Mouse (Mus musculus) neural tube, embryonic 10.5 days (tissue): ENCODE measurements around the gene Irf1.
"Not testable (repeated sequence)": the region's sequence is repeated elsewhere in the genome, so short reads cannot be mapped to it uniquely, and the experiment has no call there.

Experiments
- DNase-seq: peaks from one replicate; pipeline ENCODE4 v3.0.0-alpha.2; 2017; ENCODE audit warnings: low spot score; ENCODE audit errors: extremely low spot score

The Irf1 gene

GRCm38 (mm10) chr11:53769760-53770124 is at the start of gene Irf1:
TSS of gene Irf1 (plus strand) at chr11:53770014.
- DNase-seq, result peak; percentile 90

DNA sequence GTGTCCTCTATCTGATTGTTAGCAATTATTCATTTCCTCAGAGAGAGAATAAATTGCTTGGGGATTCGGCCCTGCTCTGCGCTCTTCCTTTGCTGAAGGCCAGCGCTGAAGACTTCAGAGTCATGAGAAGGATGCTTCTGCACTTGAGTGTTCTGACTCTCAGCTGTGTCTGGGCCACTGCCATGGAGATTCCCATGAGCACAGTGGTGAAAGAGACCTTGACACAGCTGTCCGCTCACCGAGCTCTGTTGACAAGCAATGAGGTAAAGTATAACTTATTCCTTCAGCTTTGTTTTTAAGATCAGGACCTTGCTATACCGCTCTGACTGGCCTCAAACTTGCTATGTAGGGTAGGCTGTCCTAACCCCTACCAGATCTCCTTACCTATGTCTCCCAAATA is 49.1 kb upstream of the Irf1 start, which contains the start of gene Il5:
Il5 (plus strand) TSS at position 80 of the 400 bp plus-strand sequence.
- DNase-seq, result no peak

GRCm38 (mm10) chr11:53731457-53731856 is 38.4 kb upstream of the Irf1 start:
- no peak for DNase-seq

DNA sequence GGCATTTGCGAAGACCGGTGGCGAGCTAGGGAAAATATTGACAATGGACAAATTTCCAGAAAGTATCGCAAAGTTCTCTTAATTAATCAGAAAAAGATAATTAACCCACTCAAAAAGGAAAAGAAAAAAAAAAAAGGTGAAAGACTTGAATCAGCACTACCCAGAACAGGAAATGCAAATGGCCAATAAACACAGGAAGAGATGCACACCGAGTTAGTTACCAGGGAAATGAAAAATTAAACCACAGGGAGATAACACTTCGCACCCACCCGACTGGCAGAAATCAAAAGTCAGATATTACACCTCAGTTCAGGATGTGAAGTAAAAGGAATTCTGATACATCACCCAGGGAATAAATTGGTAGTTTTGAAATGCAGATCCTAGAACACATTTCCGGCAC is 37.6 kb upstream of the Irf1 start:
- DNase-seq, result no peak

DNA sequence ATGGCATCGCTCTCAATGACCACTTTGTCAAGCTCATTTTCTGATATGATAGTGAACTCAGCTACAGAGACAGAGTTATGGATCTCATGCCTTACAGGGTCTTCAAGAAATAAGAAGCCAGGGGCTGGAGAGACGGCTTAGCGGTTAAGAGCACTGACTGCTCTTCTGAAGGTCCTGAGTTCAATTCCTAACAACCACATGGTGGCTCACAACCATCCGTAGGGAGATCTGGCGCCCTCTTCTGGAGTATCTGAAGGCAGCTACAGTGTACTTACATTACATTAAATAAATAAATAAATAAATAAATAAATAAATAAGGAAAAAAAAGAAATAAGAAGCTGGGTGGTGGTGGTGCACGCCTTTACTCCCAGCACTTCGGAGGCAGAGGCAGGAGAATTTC is 36.0 kb upstream of the Irf1 start:
- no peak for DNase-seq

DNA sequence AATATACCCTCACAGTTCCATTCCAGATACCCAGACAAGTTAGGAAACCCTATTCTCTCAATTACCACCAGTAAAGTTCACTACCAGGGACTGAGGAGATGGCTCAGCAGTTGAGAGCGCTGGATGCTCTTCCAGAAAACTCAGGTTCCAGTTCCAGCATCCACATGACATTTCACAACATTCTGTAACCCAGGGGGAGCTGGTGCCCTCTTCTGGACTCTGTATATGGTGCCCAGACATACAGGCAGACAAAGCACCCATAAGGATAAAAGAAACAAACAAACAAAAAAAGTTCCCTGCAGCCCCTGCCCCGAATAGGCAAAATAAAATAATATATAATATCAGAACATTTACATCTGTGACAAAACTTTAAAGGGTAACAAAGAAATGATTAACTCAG is 35.4 kb upstream of the Irf1 start:
- no peak for DNase-seq

GRCm38 (mm10) chr11:53734970-53735681 is 34.7 kb upstream of the Irf1 start:
- DNase-seq, result no peak

DNA sequence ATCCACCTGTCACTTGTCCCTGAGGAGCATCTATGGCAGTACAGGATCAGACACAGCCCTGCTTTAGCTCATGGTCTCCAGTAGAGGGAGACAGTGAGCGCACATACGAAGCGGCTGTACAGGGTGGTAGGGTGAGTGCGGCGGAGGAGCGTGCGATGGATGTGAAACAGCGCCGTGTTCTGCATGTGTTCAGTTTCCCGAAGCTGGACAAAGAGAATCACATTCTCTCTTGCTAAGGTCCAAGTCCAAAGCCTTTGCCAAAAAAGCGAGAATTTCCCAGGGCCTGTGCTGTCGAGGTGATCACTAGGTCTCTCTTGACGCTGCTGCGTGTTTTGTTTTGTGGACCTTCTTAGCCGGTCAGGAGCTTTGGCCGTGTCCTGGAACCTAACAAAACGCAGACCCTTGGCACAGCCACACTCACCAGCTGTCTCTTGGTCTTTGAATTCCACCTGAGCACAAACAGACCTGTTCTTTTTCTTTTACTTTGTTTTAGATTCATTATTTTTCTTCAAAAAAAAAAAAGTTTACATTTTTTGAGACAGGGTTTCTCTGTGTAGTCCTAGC is 34.0 kb upstream of the Irf1 start:
- DNase-seq, result peak; percentile 67

DNA sequence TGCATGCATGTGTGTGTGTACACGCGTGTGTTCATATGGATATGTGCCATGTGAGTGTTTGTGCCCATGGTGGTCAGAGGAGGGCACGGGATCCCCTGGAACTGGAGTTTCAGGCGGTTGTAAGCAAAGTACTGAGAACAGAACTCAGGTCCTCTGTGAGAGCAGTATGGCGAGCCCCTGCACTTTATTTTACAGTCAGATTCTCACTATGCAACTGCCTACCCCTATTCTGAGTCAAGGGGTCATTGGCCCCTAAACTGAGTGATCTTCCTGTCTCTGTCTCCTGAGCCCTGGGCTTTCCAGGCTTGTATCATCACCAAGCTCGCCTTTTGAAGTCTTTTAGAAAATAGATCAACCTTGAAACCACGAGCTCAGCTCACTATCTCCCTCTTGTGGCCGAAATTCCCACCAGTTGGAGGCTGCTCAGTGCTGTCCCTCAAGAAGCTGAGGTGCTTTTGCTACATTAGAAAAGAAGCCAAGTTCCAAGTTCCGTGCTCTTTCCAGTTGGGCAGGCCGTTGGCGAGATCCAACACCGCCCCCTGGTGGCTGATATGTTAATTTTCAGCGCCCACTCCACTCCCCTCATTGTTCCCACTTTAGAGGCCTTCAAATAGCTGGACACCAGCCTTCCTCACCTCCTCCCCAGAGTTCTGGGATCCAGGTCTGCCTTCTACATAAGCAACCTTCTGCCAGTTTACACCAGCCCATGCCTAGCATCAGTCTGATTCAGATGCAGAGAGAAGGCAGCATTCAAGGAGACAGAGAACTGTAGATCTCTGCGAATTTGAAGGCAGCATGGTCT is 32.8 kb upstream of the Irf1 start:
- peak; percentile 70 for DNase-seq

GRCm38 (mm10) chr11:53737573-53737946 is 32.3 kb upstream of the Irf1 start:
- no peak for DNase-seq

GRCm38 (mm10) chr11:53742353-53742752 is 27.5 kb upstream of the Irf1 start:
- no peak for DNase-seq

GRCm38 (mm10) chr11:53745260-53745659 is 24.6 kb upstream of the Irf1 start:
- no peak for DNase-seq

DNA sequence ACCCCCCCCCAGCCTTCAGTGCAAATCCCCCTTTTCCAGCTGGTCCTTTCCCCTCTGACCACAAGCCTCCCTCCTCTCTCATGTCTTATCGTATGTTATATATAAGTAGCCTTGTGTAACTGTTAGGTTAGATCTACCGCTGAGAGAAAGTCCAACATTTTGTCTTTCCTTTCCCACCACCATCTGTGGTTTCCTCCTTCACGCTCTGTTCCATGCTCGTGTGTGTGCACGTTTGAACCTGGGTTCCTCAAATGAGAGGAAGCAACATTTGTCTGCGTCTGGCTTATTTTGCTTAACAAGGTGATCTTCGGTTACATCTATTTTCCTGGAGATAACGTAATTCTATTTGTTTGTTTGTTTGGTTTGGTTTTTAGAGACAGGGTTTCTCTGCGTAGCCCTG is 21.8 kb upstream of the Irf1 start:
- DNase-seq, result no peak

DNA sequence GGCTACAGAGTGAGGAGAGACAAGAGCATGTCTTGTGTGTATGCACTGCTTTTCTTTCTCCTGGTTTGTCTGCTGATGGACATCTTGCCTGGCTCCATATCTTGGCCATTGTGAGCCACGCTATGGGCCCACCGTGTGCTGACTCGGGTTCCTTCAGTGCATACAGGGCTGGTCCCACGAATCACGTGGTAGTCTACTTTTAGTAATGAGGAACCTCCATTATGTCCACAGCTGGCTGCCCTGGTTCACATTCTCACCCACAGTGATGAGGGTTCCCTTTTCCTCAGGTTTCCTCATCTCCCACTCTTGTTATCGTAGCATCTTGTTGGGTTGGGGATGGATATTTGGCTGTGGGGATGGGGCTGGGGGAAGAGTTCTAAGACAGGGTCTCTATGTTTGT is 21.2 kb upstream of the Irf1 start:
- no peak for DNase-seq

GRCm38 (mm10) chr11:53749306-53749705 is 20.5 kb upstream of the Irf1 start:
- DNase-seq, result no peak

GRCm38 (mm10) chr11:53749716-53750352 is 20.0 kb upstream of the Irf1 start:
- no peak for DNase-seq

DNA sequence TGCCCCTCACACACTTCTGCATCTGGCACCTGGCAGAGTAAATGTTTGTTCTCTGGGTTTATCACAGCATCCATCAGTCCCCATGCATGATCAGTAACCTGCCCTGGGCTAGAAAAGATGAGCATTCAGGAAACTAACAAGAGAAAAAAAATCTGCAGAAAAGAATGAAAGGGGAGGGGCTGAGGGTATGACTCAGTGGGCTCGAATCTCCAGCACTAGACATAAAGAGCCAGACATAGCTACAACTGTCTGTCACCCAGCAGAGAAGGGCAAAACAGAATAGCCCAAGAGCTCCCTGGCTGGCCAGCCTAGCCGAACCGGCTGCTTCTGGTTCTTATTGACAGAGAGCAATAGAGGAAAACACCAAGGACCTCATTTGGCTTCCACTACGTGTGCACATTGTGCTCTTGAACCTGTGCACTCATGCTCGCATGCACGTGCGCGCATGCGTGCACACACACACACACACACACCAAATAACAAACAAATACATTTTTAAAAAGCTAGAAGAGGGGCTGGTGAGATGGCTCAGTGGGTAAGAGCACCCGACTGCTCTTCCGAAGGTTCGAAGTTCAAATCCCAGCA is 14.7 kb upstream of the Irf1 start:
- DNase-seq, result no peak

- DNase-seq, result no peak
These were observed 12.2 kb upstream of the Irf1 start for GRCm38 (mm10) chr11:53757612-53758011.

- DNase-seq, result not testable (repeated sequence)
These were observed 11.8 kb upstream of the Irf1 start for GRCm38 (mm10) chr11:53758033-53758432.

DNA sequence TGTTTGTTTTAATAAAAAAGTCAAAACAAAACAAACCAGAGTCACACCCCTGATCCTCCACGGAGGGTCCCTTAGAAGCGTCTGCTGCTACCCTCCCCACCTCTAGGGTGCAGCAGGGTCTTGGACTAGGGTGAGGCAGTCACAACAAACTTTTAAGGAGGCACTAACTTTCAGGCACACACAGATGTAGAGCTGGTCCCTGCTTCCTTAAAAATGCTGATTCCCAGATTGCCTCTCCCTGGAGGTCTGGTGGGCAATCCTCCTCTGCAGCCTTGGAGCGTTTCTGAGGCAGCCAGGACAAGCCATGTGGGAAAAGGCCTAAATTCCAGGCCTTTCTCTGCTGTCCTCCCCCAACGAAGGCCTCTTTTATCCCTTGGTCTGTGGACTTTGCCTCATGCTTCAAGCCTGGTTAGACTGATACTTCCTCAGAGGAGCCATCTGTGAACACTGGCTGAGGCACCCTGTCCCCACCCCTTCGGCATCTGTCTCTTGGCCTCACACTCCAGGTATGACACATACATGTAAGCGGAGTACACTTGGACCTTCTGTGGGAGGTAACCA is 10.9 kb upstream of the Irf1 start:
- DNase-seq, result no peak
